Mouse (Mus musculus): ENCODE results near the gene Olfr26.

GRCm38 (mm10) chr9:38844149-38844548 is 10.7 kb upstream of the Olfr26 start, which contains the start of gene Olfr924:
- no peak for TF ChIP-seq POLR2A (IDR thresholded peaks at IDR 0.05; ENCODE audit: extremely low read depth, insufficient read depth, low read length)
- TF ChIP-seq CTCF (IDR thresholded peaks at IDR 0.05; ENCODE audit: extremely low read depth, insufficient read depth, low read length): no peak
